Mouse (Mus musculus): ENCODE data around the gene Kbtbd6. TPM values are rescaled to one million over a fixed set of nuclear protein-coding genes. Genes with fewer than 3 reads are reported as not detected.
"Not testable (repeated sequence)": the region's sequence is repeated elsewhere in the genome, so short reads cannot be mapped to it uniquely, and the experiment has no call there.

Gene Kbtbd6
- polyA plus RNA-seq, 1 experiment from 2014 or later: 3.8 TPM

DNA sequence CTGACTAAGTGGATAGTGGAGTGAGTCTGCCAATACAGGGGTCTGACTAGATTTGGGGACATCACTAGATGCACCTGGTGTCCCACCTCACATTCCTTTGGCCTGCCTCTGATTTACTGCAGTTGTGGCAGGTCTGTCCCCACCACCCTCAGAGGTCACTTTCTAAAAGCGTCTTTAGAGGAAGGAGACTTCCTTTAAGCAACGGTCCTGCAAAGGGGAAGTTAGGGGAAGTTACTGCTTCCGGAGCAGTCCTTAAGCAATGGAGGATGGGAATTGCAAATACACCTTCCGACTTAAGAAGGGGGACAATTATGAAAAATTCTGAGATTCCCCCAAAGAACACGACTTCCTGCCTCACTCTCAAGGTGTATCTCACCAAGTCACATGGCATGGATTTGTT, 10.2 kb upstream of the Kbtbd6 start:
- H3K36me3 ChIP-seq (replicated peaks): no peaks in the 10 kb centered on the region
- 33% methylated on average over 5 of the region's 5 CpGs for WGBS (ENCODE audit: insufficient replicate concordance)
- no peak overlapping the region for H3K4me3 ChIP-seq (replicated peaks)
- H3K27ac ChIP-seq (replicated peaks): 0 out of 2 replicates have a peak overlapping the region, but pooled peaks have one; percentile 14
- no peaks in the 10 kb centered on the region for H3K27me3 ChIP-seq
- ATAC-seq (ENCODE audit: insufficient read depth): no peak
- H3K4me2 ChIP-seq: no peak overlapping the region
- no peak overlapping the region for H3K9ac ChIP-seq
- peaks cover 9% of the 10 kb centered on the region for H3K4me1 ChIP-seq (replicated peaks)
- H3K9me3 ChIP-seq (replicated peaks): no peaks in the 10 kb centered on the region

DNA sequence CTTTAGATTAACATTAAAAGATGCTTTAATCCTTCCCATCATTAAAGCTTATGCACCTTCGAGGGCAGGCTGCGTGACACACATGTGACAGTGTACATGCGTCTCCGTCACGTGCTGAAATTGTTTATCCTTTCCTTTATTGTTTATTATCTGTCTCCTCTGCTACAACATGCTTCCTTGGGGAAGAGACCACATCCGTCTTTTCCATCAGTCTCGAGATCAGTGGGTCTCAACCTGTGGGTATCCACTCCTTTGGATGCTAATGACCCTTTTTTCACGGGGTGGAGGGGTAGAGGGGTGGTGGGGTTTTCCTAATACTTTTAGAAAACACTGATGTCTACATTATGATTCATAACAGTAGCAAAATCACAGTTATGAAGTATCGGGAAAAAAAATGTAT, 7.0 kb upstream of the Kbtbd6 start:
- ATAC-seq (ENCODE audit: insufficient read depth): no peak
- Histone ChIP-seq H3K4me2 (no peak overlapping the region), H3K9ac (no peak overlapping the region), H3K4me1 (replicated peaks) (peaks cover 9% of the 10 kb centered on the region), H3K27ac (replicated peaks) (no peak overlapping the region), H3K36me3 (replicated peaks) (no peaks in the 10 kb centered on the region), H3K4me3 (replicated peaks) (no peak overlapping the region), H3K9me3 (replicated peaks) (no peaks in the 10 kb centered on the region), H3K27me3 (no peaks in the 10 kb centered on the region)
- WGBS (ENCODE audit: insufficient replicate concordance): 74% methylated on average over 9 of the region's 9 CpGs

DNA sequence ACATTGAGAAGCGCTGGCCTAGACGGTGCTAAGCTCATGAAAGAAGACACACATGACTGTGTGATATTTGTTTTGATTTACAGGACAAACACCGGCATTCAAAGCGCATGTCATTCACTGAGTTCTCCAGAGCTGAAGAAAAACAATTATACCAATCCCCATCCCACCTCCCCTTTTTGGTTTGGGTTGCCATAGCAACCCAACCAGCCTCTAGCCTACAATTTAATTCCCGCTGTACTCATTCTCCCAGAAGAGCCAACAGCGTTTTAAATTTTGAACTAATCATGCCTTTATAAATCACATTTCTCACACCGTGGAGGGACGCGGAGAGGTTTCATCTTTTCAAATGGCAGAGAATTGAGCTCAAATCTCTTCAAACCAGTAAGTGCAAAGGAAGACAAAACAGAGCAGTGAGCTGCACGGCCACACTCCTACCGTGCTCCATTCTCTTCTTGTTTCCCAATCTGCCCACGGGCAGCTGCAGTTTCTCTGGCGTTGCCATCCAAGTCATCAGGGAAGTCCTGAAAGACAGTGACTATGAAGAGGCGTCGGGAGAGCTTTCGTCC, 6.5 kb upstream of the Kbtbd6 start:
- Histone ChIP-seq H3K4me3 (replicated peaks) (no peak overlapping the region), H3K27ac (replicated peaks) (no peak overlapping the region), H3K9me3 (replicated peaks) (no peaks in the 10 kb centered on the region), H3K36me3 (replicated peaks) (no peaks in the 10 kb centered on the region), H3K4me1 (replicated peaks) (peaks cover 9% of the 10 kb centered on the region), H3K4me2 (no peak overlapping the region), H3K9ac (no peak overlapping the region), H3K27me3 (no peaks in the 10 kb centered on the region)
- ATAC-seq (ENCODE audit: insufficient read depth): no peak
- 68% methylated on average over 16 of the region's 16 CpGs for WGBS (ENCODE audit: insufficient replicate concordance)

DNA sequence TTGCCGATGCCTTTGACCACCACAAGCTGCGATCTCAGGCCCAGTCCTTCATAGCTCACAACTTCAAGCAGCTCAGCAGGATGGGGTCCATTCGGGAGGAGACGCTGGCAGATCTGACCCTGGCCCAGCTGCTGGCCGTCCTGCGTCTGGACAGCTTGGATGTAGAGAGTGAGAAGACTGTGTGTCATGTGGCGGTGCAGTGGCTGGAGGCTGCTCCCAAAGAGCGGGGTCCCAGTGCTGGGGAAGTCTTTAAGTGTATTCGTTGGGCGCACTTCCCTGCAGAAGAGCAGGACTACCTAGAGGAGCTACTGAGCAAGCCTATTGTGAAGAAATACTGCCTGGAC, 928 bp downstream of the Kbtbd6 start:
- not testable (repeated sequence) for H3K9ac ChIP-seq; H3K36me3 ChIP-seq (replicated peaks); ATAC-seq (ENCODE audit: insufficient read depth); H3K9me3 ChIP-seq (replicated peaks); H3K27me3 ChIP-seq; H3K27ac ChIP-seq (replicated peaks)
- peaks cover 20% of the 10 kb centered on the region for H3K4me1 ChIP-seq (replicated peaks)
- peak overlapping the region; percentile 35 for H3K4me3 ChIP-seq (replicated peaks)
- WGBS (ENCODE audit: insufficient replicate concordance): 91% methylated on average over 8 of the region's 10 CpGs
- peak overlapping the region; percentile 57 for H3K4me2 ChIP-seq

DNA sequence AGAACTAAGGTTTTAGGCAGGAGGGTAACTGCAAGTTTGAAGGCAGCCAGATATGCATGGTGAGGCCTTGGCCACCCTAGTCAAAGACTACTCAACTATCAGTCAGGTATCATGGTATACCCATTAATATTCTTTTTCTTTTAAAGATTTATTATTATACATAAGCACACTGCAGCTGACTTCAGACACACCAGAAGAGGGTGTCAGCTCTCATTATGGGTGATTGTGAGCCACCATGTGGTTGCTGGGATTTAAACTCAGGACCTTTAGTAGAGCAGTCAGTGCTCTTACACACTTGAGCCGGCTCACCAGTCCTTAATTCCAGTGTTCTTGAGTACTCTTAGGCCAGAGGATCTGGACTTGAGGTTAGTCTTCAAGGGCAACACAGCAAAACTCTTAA, 8.8 kb downstream of the Kbtbd6 start:
- Histone ChIP-seq H3K4me3 (replicated peaks) (no peak overlapping the region), H3K27ac (replicated peaks) (no peak overlapping the region), H3K36me3 (replicated peaks) (peaks cover 49% of the 10 kb centered on the region), H3K27me3 (no peaks in the 10 kb centered on the region), H3K4me2 (no peak overlapping the region), H3K9me3 (replicated peaks) (no peaks in the 10 kb centered on the region), H3K9ac (no peak overlapping the region), H3K4me1 (replicated peaks) (0 out of 2 replicates have a peak, but pooled peaks cover 10% of the 10 kb centered on the region)
- ATAC-seq (ENCODE audit: insufficient read depth): no peak
- 75% methylated on average over 1 of the region's 1 CpGs for WGBS (ENCODE audit: insufficient replicate concordance)

DNA sequence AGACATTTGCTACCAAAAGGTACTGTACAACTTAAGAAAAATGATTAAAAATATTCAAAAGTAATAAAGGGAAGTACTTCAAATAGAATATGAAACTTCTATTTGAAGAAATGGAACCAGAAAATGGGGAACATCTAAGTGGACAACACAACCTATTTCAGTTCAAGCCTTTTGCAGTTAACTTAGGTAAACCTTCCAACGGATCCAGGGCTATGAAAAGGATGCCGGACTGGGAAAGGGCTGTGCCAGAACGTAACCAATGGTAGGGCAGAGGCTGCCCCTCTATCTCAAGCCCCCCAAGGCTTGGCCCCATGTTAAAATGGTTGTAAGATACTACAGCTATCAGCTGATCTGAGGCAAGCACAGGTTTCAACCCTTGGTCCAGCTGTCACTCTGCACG, 9.4 kb downstream of the Kbtbd6 start:
- Histone ChIP-seq H3K4me2 (no peak overlapping the region), H3K4me1 (replicated peaks) (0 out of 2 replicates have a peak, but pooled peaks cover 9% of the 10 kb centered on the region), H3K4me3 (replicated peaks) (no peak overlapping the region), H3K9ac (no peak overlapping the region), H3K9me3 (replicated peaks) (no peaks in the 10 kb centered on the region), H3K27ac (replicated peaks) (no peak overlapping the region), H3K27me3 (no peaks in the 10 kb centered on the region), H3K36me3 (replicated peaks) (peaks cover 55% of the 10 kb centered on the region)
- no peak for ATAC-seq (ENCODE audit: insufficient read depth)
- WGBS (ENCODE audit: insufficient replicate concordance): 88% methylated on average over 4 of the region's 4 CpGs

DNA sequence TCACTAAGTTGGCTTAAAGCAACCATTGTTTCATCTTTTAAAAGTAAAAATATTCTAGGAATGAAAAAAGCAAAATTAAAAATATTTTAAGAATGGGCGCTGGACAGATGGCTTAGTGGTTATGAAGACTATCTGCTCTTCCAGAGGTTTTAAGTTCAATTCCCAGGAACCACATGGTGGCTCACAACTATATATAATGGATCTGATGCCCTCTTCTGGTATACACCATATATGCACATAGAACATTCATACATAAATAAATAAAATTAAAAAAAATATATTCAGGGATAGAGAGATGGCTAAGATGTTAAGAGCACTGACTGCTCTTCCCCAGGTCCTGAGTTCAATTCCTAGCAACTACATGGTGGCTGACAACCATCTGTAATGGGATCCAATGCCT, 14.0 kb downstream of the Kbtbd6 start:
- no peak overlapping the region for H3K9ac ChIP-seq
- H3K36me3 ChIP-seq (replicated peaks): peaks cover 76% of the 10 kb centered on the region
- WGBS (ENCODE audit: insufficient replicate concordance): 75% methylated on average over 1 of the region's 1 CpGs
- ATAC-seq (ENCODE audit: insufficient read depth): no peak
- H3K9me3 ChIP-seq (replicated peaks): no peaks in the 10 kb centered on the region
- H3K4me3 ChIP-seq (replicated peaks): no peak overlapping the region
- no peaks in the 10 kb centered on the region for H3K4me1 ChIP-seq (replicated peaks)
- H3K4me2 ChIP-seq: no peak overlapping the region
- H3K27ac ChIP-seq (replicated peaks): no peak overlapping the region
- no peaks in the 10 kb centered on the region for H3K27me3 ChIP-seq

DNA sequence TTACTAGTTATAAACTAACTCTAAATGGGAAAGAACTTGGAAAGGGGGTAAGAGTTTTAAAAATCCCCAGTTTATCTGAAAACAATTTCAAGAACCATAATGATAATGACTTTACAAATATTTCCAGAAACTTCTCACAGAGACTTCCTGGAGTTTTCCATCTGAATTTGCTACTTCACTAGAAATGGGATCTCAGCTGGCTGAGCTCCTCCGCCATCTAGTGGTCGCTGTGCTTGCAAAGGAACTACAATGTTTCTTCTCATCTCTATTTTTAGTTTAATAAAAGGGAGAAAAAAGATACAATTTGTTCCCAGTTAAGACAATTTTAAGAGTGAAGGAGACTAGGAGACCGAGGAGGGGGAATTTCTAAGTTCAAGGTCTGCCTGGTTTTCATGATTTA, 16.0 kb downstream of the Kbtbd6 start:
- H3K27ac ChIP-seq (replicated peaks): no peak overlapping the region
- H3K4me2 ChIP-seq: no peak overlapping the region
- 18% methylated on average over 3 of the region's 3 CpGs for WGBS (ENCODE audit: insufficient replicate concordance)
- no peaks in the 10 kb centered on the region for H3K9me3 ChIP-seq (replicated peaks)
- no peak for ATAC-seq (ENCODE audit: insufficient read depth)
- H3K4me1 ChIP-seq (replicated peaks): no peaks in the 10 kb centered on the region
- H3K27me3 ChIP-seq: no peaks in the 10 kb centered on the region
- no peak overlapping the region for H3K4me3 ChIP-seq (replicated peaks)
- no peak overlapping the region for H3K9ac ChIP-seq
- H3K36me3 ChIP-seq (replicated peaks): peaks cover 79% of the 10 kb centered on the region

DNA sequence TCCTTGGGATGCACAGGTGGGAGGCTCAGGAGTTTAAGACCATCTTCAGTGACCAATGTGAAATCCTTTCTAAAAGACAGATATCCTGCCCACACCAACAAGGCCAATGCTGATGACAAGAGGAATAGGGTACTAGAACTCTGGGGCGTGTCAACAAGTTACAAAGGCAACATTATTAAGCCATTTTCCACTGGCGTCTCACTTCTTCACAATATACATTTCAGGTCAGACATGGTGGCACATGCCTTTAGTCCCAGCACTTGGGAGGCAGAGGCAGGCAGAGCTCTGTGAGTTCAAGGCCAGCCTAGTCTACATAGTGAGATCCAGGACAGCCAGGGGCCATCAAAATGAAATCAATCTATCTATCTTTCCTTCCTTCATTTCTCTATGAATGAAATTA, 21.7 kb downstream of the Kbtbd6 start:
- Histone ChIP-seq H3K4me1 (replicated peaks) (no peaks in the 10 kb centered on the region), H3K27ac (replicated peaks) (no peak overlapping the region), H3K9ac (no peak overlapping the region), H3K9me3 (replicated peaks) (no peaks in the 10 kb centered on the region), H3K27me3 (no peaks in the 10 kb centered on the region), H3K36me3 (replicated peaks) (peaks cover 88% of the 10 kb centered on the region), H3K4me3 (replicated peaks) (no peak overlapping the region), H3K4me2 (no peak overlapping the region)
- ATAC-seq (ENCODE audit: insufficient read depth): no peak
- 88% methylated on average over 2 of the region's 2 CpGs for WGBS (ENCODE audit: insufficient replicate concordance)

DNA sequence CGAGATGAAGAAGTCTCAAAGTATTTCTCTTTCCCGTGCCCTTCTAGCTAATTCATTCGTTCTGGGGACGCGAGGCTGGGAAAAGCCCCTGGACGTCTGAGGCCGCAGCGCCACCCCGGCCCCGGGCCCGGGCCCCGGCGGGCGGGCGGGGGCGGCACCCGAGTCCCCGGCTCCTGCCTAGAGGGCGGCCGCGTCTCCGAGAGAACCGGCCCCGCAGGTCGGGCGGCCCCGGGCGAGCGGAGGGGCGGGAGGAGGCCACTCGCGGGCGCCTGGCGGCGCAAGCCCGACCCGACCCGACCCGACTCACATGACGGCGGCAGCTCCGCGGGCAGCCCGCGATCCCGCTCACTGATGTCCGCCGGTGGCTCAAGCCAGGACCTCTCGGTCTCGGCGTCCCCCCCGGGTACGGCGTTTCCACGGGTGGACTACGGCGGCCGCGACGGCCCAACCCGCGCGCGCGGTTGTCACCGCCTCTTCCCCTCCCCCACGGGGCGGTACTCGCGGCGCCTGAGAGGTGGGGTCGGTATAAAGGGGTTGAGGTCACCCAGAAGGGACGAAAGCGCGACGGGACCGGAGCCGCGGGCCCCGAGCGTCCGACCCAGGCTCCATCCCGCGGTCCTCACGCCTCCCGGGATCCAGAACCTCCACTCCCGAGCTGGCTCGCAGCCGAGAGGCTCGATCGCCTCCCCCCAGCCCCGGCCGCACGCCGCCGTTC, 29.1 kb downstream of the Kbtbd6 start, which contains the start of gene Elf1:
TSS of gene Elf1 (plus strand) at position 571 of the 715 bp plus-strand sequence.
- ATAC-seq (ENCODE audit: insufficient read depth): peak; percentile 68
- no peaks in the 10 kb centered on the region for H3K9me3 ChIP-seq (replicated peaks)
- peak within 1 kb of the TSS; percentile 100 for H3K27ac ChIP-seq (replicated peaks)
- peak within 1 kb of the TSS; percentile 100 for H3K9ac ChIP-seq
- H3K36me3 ChIP-seq (replicated peaks): peaks cover 27% of the 10 kb centered on the region
- WGBS (ENCODE audit: insufficient replicate concordance): under 1% methylated on average over 91 of the region's 96 CpGs
- peak within 1 kb of the TSS; percentile 97 for H3K4me3 ChIP-seq (replicated peaks)
- H3K4me1 ChIP-seq (replicated peaks): peaks cover 47% of the 10 kb centered on the region
- peak within 1 kb of the TSS; percentile 75 for H3K4me2 ChIP-seq
- no peaks in the 10 kb centered on the region for H3K27me3 ChIP-seq

DNA sequence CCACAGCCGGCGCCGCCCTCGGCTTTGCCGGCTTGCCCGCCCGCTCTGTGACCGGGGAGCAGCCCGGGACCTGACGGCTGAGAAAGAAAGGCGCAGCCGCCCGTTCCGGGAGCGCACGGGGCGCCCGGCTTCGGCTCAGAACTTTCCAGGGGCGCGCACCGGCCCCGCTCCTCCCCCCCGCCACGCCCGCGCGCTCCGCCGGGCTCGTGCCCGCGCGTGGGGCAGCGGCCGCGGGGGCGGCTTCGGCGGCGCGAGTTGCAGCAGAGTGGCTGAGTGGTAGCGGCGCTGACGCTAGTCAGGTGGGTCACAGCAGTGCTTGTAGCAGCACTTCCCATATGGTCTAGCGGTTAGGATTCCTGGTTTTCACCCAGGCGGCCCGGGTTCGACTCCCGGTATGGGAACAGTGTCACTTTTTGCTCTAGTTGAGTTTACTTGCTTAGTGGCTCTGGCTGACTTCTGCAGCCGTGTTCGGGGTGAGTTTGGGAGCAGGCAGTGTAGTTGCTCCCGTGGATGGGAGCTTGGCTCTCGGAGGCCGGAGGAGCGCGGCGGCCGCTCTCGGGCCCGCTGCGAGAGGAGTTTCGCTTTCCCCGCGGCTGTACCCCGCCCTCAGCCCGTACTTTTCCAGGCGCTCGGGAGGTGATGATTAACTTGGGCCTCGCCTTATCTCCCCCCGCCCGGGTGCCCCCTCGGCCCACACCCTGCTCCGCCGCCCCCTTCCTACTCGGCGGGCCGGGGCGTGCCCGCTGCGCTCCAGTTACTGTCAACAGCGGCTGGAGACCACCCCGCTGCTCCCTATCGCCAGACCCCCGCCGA, 29.9 kb downstream of the Kbtbd6 start, which contains the start of gene Wbp4:
TSS of gene Wbp4 (minus strand) at position 182 of the 813 bp plus-strand sequence.
- peak within 1 kb of the TSS; percentile 100 for H3K9ac ChIP-seq
- H3K4me1 ChIP-seq (replicated peaks): peaks cover 55% of the 10 kb centered on the region
- H3K4me2 ChIP-seq: peak within 1 kb of the TSS; percentile 75
- no peaks in the 10 kb centered on the region for H3K27me3 ChIP-seq
- H3K27ac ChIP-seq (replicated peaks): peak within 1 kb of the TSS; percentile 100
- H3K36me3 ChIP-seq (replicated peaks): peaks cover 23% of the 10 kb centered on the region
- ATAC-seq (ENCODE audit: insufficient read depth): peak; percentile 85
- no peaks in the 10 kb centered on the region for H3K9me3 ChIP-seq (replicated peaks)
- WGBS (ENCODE audit: insufficient replicate concordance): under 1% methylated on average over 86 of the region's 86 CpGs
- H3K4me3 ChIP-seq (replicated peaks): peak within 1 kb of the TSS; percentile 97

Measured in liver, embryonic 15.5 days (tissue).